Mouse (Mus musculus) lung, adult 10 weeks (tissue): Measurements from ENCODE around the gene Baz1a. TPM values are rescaled to one million over a fixed set of nuclear protein-coding genes. Genes with fewer than 3 reads are reported as not detected.

ENCODE experiments used
- polyA plus RNA-seq: library from polyadenylated mRNA; stranded (reverse); fragments of 350-450 nt; fragmentation: Illumina TruSeq; extraction: RNeasy Lipid Tissue Mini Kit (QIAGEN cat#74804); gene quantifications from one replicate; pipeline ENCODE4 v1.2.3, GENCODE M21; 2014; ENCODE audit warnings: low read depth, low replicate concordance; ENCODE audit not compliant: insufficient read depth

The Baz1a gene
- 11.6 TPM for polyA plus RNA-seq

GRCm38 (mm10) chr12:55013626-55014398, at the start of gene Baz1a:
Gene Baz1a, minus strand, starts transcription at chr12:55014348.

GRCm38 (mm10) chr12:54986052-54986717, 28.0 kb downstream of the Baz1a start, which contains the start of gene Gm20403:
Gene Gm20403, minus strand, starts transcription at chr12:54986529.

GRCm38 (mm10) chr12:54862606-54863535, 151.3 kb downstream of the Baz1a start, which contains the start of gene Cfl2:
Gene Cfl2, minus strand, starts transcription at chr12:54862877.

Other genes starting within 250 kb of the Baz1a start
- gene Snx6, start 218.6 kb downstream of the Baz1a start, polyA plus RNA-seq: 49.5 TPM
- 73.2 TPM for gene Cfl2, start 151.5 kb downstream of the Baz1a start, polyA plus RNA-seq
- gene Gm20403, start 27.8 kb downstream of the Baz1a start, polyA plus RNA-seq: not detected
- 7.6 TPM for gene 2700097O09Rik, start 65.8 kb upstream of the Baz1a start, polyA plus RNA-seq
- 47.2 TPM for gene Srp54a, start 65.9 kb upstream of the Baz1a start, polyA plus RNA-seq
- gene Fam177a, start 110.1 kb upstream of the Baz1a start, polyA plus RNA-seq: 23.9 TPM
- gene Srp54b, start 140.8 kb upstream of the Baz1a start, polyA plus RNA-seq: 12.0 TPM
- 3.3 TPM for gene 1700047I17Rik2, start 185.2 kb upstream of the Baz1a start, polyA plus RNA-seq
- gene Srp54c, start 215.8 kb upstream of the Baz1a start, polyA plus RNA-seq: 37.1 TPM